Mouse (Mus musculus) left cerebral cortex, postnatal 4 days (tissue): ENCODE results near the gene Wdr91. TPM values are rescaled to one million over a fixed set of nuclear protein-coding genes. Genes with fewer than 3 reads are reported as not detected.

Experiments
- DNase-seq: peaks from one replicate; pipeline ENCODE4 v3.0.0-alpha.2; 2022
- intact Hi-C: fragments of 180-260 bp; cut with DNase I; formaldehyde crosslinking; loops from one replicate; pipeline ENCODE4 v1.15.1; 2025
- total RNA-seq, 2 experiments: library from RNA; stranded (reverse); gene quantifications; 2 replicates each; pipeline ENCODE4 v1.2.3; 2021

Wdr91 gene
- total RNA-seq, 2 experiments from 2014 or later = 26.7 to 28.5 TPM

GRCm38 (mm10) chr6:34865213-34865612, 45.5 kb downstream of the Wdr91 start:
- intact Hi-C loops = no loop called here
- DNase-seq = no peak

GRCm38 (mm10) chr6:34863786-34864514, 46.7 kb downstream of the Wdr91 start:
- no peak for DNase-seq

GRCm38 (mm10) chr6:34862791-34863403, 47.8 kb downstream of the Wdr91 start, which contains the start of gene Tmem140:
Gene Tmem140 (plus strand): TSS chr6:34863146.
- no peak for DNase-seq
- intact Hi-C loops = no loop called here

More at GRCm38 (mm10) chr6:34863786-34864514, 46.7 kb downstream of the Wdr91 start:
- intact Hi-C loops = no loop called here

- no peak for DNase-seq
- intact Hi-C loops = no loop called here
These were observed 48.3 kb downstream of the Wdr91 start for GRCm38 (mm10) chr6:34862381-34862780.

- intact Hi-C loops = no loop called here
- DNase-seq = no peak
These were observed 49.1 kb downstream of the Wdr91 start for GRCm38 (mm10) chr6:34861546-34862053.

- intact Hi-C loops = no loop called here
- DNase-seq = no peak
These were observed 78.3 kb downstream of the Wdr91 start for GRCm38 (mm10) chr6:34832352-34832751.

Other genes starting within 250 kb of the Wdr91 start
- gene Agbl3, start 130.4 kb downstream of the Wdr91 start, total RNA-seq = 10 to 100 TPM; 16.4 to 18.5 TPM
- gene Tmem140, start 47.7 kb downstream of the Wdr91 start, total RNA-seq = 1 to 10 TPM in 1 of 2 experiments, under 1 TPM in 1; 0.84 to 1.4 TPM
- gene Cyren, start 32.8 kb downstream of the Wdr91 start, total RNA-seq = 1 to 10 TPM; 5.3 to 5.7 TPM
- gene Stra8, start 9.3 kb upstream of the Wdr91 start, total RNA-seq = not detected
- 1 to 10 TPM; 2.0 to 2.5 TPM for gene Slc23a4, start 77.5 kb upstream of the Wdr91 start, total RNA-seq
- 10 to 100 TPM; 38.4 to 48.2 TPM for gene Cnot4, start 222.8 kb upstream of the Wdr91 start, total RNA-seq